Mouse (Mus musculus): ENCODE results near the gene Klhl7. TPM values are rescaled to one million over a fixed set of nuclear protein-coding genes. Genes with fewer than 3 reads are reported as not detected.

Klhl7 gene
- polyA plus RNA-seq (2015; fragmentation: Nextera tagmentation; extraction: Ambion mirVana): 43.6 and 45.3 TPM in 2 replicates

DNA sequence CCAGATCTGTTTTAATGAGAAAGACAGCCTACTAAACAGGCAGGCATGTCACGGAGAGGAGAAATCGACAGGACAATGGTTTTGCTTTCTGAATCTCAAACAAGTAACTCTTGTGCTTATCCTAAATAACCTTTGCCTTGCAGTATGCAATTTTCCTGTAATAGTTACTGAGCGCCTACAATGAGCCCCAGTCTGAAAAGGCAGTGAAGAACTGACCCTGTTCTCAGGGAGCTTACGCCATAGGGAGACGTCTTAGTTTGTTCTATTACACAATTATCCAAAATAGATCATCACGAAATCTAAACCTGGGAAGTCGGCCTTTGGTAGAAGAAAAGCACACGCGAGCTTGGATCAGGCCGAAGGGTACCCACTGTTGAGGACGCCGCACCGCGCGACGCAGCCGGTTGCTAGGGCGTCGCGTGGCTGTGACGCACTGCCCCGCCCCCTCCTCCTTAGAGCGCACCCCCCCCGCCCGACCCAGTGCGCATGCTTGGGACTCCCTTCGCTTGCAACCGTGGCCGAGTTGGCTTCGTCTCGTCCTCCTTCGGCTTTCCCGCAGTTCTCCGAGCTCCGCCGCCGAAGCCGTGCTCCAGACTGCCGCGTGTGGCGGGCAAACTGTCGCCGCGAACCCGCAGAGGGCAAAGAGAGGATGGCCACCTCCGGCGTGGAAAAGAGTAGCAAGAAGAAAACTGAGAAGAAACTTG is at the start of gene Klhl7:
Gene Klhl7, plus strand, starts transcription at position 500 of the 704 bp plus-strand sequence.
- ATAC-seq (replicated peaks; ENCODE audit: low FRiP score): peak; percentile 95
- Histone ChIP-seq H3K27ac (peak within 1 kb of the TSS; percentile 87), H3K4me2 (peak within 1 kb of the TSS; percentile 82), H3K9me3 (replicated peaks) (no peaks in the 10 kb centered on the region), H3K4me1 (0 out of 2 replicates have a peak, but pooled peaks cover 4% of the 10 kb centered on the region), H3K9ac (peak within 1 kb of the TSS; percentile 77), H3K4me3 (replicated peaks) (peak within 1 kb of the TSS; percentile 84), H3K36me3 (no peaks in the 10 kb centered on the region), H3K27me3 (no peaks in the 10 kb centered on the region)
- WGBS: under 1% methylated on average over 46 of the region's 47 CpGs

DNA sequence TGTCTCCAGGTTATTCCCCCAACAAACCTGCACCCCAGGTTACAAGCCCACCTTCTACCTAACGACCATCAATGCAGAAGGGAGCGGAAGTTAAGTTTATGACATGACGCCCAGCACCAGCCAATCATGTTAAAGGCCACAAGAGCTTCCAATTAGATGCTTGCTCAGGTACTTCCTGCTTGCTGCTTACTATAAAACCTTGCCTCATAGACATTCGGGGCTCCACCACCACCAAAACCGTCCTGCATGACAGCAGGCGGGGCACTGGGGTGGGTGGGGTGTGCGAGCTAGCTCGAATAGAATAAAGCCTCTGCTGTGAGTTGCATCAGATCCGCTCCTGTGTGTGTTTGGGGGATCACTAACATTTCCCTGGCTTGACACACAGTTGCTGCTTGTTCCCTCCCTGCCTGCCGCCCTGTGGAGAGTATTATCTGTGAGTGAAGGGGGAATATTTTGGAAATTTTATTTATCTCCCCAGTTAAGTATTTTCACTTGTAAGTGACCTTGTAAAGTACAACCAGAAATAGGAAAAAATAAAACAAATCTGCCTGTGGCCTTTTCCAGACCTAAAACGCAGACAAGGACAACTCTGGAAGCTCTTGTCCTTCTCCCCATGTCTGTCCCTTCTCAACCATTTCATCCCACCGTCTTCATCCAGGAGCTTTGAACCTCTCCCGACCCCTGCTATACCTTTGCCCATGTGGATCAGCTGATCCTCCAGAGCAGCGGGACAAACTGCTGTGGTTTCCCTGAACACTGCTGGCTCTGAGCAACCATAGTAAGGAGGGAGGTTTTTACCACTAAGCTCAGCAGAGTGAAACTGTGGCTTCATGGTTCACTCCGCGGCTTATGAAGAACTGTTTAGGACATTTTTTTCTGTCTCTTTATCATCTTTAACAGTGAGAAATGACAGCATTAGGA is 48.4 kb upstream of the Klhl7 start:
- WGBS: 61% methylated on average over 16 of the region's 16 CpGs
- Histone ChIP-seq H3K27me3 (no peaks in the 10 kb centered on the region), H3K9me3 (replicated peaks) (0 out of 2 replicates have a peak, but pooled peaks cover 6% of the 10 kb centered on the region), H3K9ac (no peak overlapping the region), H3K4me3 (replicated peaks) (no peak overlapping the region), H3K4me1 (peaks cover 13% of the 10 kb centered on the region; the same call in 1 of the 2 replicates), H3K36me3 (no peaks in the 10 kb centered on the region), H3K27ac (no peak overlapping the region), H3K4me2 (no peak overlapping the region)
- no peak for ATAC-seq (replicated peaks; ENCODE audit: low FRiP score)

DNA sequence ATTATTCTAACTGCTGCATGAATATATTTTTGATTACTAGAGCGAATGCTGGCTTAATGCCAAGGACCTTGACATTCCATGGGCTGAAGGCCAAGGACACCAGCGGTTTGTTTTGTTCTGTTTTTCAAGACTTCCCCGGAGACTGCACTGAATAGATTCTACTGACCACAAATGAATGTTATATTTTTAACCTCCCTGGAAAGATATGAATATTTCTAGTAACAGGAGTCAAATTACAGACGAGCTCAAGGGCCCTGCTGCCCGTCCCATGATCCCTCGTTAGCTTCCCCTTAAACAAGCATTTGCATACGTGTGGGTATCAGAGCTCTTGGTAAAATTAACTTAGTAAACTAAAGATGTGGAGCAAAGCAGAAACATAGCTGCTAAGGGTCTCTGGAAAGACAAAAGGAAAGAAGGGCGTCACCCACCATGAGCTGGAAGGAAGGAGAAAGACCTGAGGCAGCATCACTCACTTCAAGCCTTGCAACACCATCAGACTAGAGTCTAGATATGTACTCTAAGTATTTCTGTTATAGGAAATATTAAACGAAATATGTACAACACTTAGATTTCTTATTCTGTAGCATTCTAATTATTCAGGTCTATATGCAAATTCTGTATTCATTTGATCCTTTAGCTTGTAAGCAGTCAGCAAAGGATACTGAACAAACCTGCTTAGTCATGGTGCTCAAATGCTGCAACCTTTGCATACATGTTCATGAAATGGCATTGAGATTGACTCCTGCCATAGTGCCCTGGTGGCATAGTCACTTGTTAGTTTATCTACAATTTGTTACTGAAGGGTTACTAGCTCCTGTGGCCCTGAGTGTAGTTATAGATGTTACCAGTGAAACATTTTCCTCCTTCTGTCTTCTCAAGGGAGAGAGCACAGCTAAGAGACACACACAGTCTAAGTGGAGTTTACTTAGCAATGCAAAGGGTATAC is 46.9 kb upstream of the Klhl7 start:
- Histone ChIP-seq H3K4me2 (no peak overlapping the region), H3K9me3 (replicated peaks) (0 out of 2 replicates have a peak, but pooled peaks cover 6% of the 10 kb centered on the region), H3K27me3 (no peaks in the 10 kb centered on the region), H3K27ac (peak overlapping the region; percentile 18; the same call in 1 of the 2 replicates), H3K36me3 (no peaks in the 10 kb centered on the region), H3K9ac (no peak overlapping the region), H3K4me3 (replicated peaks) (no peak overlapping the region), H3K4me1 (peaks cover 13% of the 10 kb centered on the region; the same call in 1 of the 2 replicates)
- ATAC-seq (replicated peaks; ENCODE audit: low FRiP score): no peak
- WGBS: 50% methylated on average over 9 of the region's 9 CpGs

DNA sequence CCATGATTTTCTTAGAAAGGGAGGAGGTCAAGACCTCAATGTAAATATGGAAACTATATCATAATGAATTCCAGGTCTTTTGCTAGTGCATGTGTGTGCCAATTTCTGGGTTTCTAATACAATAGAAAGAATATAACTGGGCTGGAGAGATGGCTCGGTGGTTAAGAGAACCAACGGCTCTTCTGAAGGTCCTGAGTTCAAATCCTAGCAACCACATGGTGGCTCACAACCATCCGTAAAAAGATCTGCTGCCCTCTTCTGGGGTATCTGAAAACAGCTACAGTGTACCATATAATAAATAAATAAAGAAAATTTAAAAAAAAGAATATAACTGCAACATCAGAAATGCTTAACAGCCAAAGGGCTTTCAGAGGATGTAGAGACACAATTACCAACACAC is 46.0 kb upstream of the Klhl7 start:
- H3K9ac ChIP-seq: no peak overlapping the region
- WGBS: 92% methylated on average over 3 of the region's 3 CpGs
- H3K4me3 ChIP-seq (replicated peaks): no peak overlapping the region
- H3K27ac ChIP-seq: no peak overlapping the region
- H3K4me1 ChIP-seq: peaks cover 13% of the 10 kb centered on the region; the same call in 1 of the 2 replicates
- H3K36me3 ChIP-seq: no peaks in the 10 kb centered on the region
- H3K27me3 ChIP-seq: no peaks in the 10 kb centered on the region
- ATAC-seq (replicated peaks; ENCODE audit: low FRiP score): no peak
- H3K9me3 ChIP-seq (replicated peaks): 0 out of 2 replicates have a peak, but pooled peaks cover 6% of the 10 kb centered on the region
- no peak overlapping the region for H3K4me2 ChIP-seq

DNA sequence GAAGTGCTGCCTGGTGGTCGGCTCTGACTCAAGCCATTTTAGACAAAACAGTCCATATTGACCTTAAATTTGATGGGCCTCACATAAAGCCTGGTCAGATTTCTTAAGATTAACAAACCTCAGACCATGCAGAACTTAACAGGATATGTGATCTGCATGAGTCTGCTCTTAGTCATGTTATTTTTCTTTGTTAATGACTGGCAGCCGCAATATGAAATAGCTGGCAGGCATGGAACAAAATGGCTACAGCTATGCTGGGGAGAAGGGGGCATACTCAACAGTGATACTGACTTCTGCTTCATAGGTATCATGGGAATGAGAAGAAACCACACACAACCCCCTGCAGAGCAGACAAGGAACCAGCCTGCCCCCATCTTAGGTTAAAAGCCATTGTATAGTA is 43.5 kb upstream of the Klhl7 start:
- no peak overlapping the region for H3K4me3 ChIP-seq (replicated peaks)
- no peak overlapping the region for H3K27ac ChIP-seq
- H3K9ac ChIP-seq: no peak overlapping the region
- 86% methylated on average over 2 of the region's 2 CpGs for WGBS
- no peaks in the 10 kb centered on the region for H3K36me3 ChIP-seq
- no peaks in the 10 kb centered on the region for H3K27me3 ChIP-seq
- H3K4me2 ChIP-seq: no peak overlapping the region
- no peak for ATAC-seq (replicated peaks; ENCODE audit: low FRiP score)
- peaks cover 11% of the 10 kb centered on the region; the same call in 1 of the 2 replicates for H3K4me1 ChIP-seq
- H3K9me3 ChIP-seq (replicated peaks): 0 out of 2 replicates have a peak, but pooled peaks cover 6% of the 10 kb centered on the region

DNA sequence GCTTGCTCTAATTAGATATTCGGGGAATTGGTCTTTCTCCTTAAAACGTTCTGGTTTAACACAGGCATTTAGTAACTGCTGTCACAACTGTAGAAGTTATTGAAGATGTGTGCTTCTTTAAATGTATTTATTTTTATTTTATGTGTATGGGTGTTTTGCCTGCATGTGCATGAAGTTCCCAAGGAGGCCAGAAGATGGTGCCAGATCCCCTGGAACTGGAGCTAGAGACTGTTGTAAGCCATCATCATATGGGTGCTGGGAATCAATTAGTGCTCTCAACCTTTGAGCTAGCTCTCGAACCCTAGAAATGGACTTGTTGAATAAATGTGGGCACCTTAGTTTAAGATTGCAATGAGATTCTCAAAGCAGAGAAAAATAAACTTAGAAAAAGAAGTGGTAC is 42.8 kb upstream of the Klhl7 start:
- Histone ChIP-seq H3K27ac (no peak overlapping the region), H3K4me3 (replicated peaks) (no peak overlapping the region), H3K9ac (no peak overlapping the region), H3K27me3 (no peaks in the 10 kb centered on the region), H3K36me3 (no peaks in the 10 kb centered on the region), H3K4me2 (no peak overlapping the region), H3K9me3 (replicated peaks) (0 out of 2 replicates have a peak, but pooled peaks cover 6% of the 10 kb centered on the region), H3K4me1 (peaks cover 9% of the 10 kb centered on the region; the same call in 1 of the 2 replicates)
- 77% methylated on average over 3 of the region's 3 CpGs for whole genome bisulfite sequencing
- no peak for ATAC-seq (replicated peaks; ENCODE audit: low FRiP score)

DNA sequence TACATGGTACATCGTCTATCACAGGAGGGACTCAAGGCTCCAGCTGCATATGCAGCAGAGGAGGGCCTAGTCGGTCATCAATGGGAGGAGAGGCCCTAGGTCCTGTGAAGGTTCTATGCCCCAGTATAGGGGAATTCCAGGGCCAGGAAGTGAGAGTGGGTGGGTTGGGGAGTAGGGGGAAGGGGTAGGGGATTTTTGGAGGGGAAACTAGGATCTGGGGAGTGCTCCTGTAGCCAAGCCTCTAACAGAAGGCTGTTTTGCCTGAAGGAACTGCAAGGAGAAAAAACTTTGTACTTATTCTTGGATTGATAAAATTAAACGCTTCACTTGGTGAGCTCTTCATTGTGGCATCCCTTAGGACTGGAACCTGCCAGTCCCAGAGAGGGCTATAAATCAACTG is 39.5 kb upstream of the Klhl7 start:
- no peaks in the 10 kb centered on the region for H3K27me3 ChIP-seq
- no peak overlapping the region for H3K9ac ChIP-seq
- no peaks in the 10 kb centered on the region for H3K36me3 ChIP-seq
- no peak overlapping the region for H3K27ac ChIP-seq
- no peak overlapping the region for H3K4me3 ChIP-seq (replicated peaks)
- H3K4me1 ChIP-seq: no peaks in the 10 kb centered on the region
- 47% methylated on average over 3 of the region's 3 CpGs for WGBS
- H3K9me3 ChIP-seq (replicated peaks): no peaks in the 10 kb centered on the region
- no peak for ATAC-seq (replicated peaks; ENCODE audit: low FRiP score)
- no peak overlapping the region for H3K4me2 ChIP-seq

DNA sequence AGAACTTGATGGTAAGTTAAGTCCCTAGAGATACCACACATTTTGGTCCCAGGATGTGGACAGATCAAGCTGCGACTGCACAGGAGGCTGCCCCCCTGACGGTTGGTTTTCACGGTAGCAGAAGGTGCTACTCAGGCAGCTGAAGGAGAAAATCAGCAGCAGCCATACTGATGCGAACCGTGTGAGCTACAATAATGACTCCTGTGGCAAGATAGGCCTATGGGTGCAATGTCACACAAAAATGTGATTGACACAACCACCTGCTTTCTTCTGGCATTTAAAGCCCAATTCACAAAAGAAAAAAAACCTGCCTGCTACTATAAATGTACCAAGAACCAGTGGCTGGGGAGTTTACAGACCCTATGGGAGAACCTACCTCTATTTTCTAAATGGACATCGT is 37.4 kb upstream of the Klhl7 start:
- Histone ChIP-seq H3K27me3 (no peaks in the 10 kb centered on the region), H3K4me2 (no peak overlapping the region), H3K36me3 (no peaks in the 10 kb centered on the region), H3K4me3 (replicated peaks) (no peak overlapping the region), H3K9ac (no peak overlapping the region), H3K27ac (no peak overlapping the region), H3K4me1 (no peaks in the 10 kb centered on the region), H3K9me3 (replicated peaks) (no peaks in the 10 kb centered on the region)
- 84% methylated on average over 6 of the region's 6 CpGs for WGBS
- ATAC-seq (replicated peaks; ENCODE audit: low FRiP score): no peak

DNA sequence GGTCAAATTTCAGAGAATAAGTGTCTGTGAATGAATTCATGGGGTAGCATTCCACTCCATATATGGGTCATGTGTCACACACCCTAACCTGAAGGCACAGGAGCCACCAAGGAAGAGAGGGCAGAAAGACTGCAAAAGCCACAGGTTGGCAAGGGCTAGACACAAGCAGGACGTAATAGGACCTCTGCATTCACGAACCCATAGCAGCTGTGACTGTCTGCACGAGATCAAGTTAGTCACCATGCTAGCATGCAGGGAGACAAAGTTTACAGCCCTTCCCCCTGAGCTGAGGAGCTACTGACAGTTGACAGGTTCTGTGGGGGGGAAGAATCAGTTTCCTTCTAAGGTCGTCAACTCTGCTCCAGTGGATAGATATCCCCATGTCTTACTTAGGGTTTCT is 36.9 kb upstream of the Klhl7 start:
- no peak overlapping the region for H3K4me3 ChIP-seq (replicated peaks)
- ATAC-seq (replicated peaks; ENCODE audit: low FRiP score): no peak
- 63% methylated on average over 4 of the region's 4 CpGs for WGBS
- no peaks in the 10 kb centered on the region for H3K4me1 ChIP-seq
- no peak overlapping the region for H3K4me2 ChIP-seq
- H3K9ac ChIP-seq: no peak overlapping the region
- H3K36me3 ChIP-seq: no peaks in the 10 kb centered on the region
- H3K27me3 ChIP-seq: no peaks in the 10 kb centered on the region
- no peak overlapping the region for H3K27ac ChIP-seq
- no peaks in the 10 kb centered on the region for H3K9me3 ChIP-seq (replicated peaks)

DNA sequence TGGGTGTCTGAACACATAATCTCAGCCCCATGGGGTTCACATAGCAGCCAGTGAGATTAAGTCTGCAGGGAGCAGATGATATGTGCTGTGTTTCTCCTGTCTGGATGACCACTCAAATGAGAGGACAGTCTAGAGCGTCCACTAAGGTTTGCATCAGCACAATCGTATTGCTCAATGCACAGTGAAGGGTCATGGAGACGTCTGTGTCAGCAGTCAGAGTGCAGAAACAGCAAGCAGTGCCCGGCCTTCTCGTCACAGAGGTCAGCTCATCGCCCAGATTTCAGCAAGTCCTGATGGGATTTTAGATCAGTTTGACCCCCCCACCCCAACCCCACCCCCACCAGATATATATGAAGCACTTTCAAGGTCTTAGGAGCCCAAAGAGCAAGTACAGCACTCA is 31.4 kb upstream of the Klhl7 start:
- ATAC-seq (replicated peaks; ENCODE audit: low FRiP score): no peak
- Histone ChIP-seq H3K27ac (no peak overlapping the region), H3K9me3 (replicated peaks) (no peaks in the 10 kb centered on the region), H3K27me3 (no peaks in the 10 kb centered on the region), H3K4me1 (no peaks in the 10 kb centered on the region), H3K9ac (no peak overlapping the region), H3K36me3 (no peaks in the 10 kb centered on the region), H3K4me3 (replicated peaks) (no peak overlapping the region), H3K4me2 (no peak overlapping the region)
- WGBS: 82% methylated on average over 6 of the region's 6 CpGs

DNA sequence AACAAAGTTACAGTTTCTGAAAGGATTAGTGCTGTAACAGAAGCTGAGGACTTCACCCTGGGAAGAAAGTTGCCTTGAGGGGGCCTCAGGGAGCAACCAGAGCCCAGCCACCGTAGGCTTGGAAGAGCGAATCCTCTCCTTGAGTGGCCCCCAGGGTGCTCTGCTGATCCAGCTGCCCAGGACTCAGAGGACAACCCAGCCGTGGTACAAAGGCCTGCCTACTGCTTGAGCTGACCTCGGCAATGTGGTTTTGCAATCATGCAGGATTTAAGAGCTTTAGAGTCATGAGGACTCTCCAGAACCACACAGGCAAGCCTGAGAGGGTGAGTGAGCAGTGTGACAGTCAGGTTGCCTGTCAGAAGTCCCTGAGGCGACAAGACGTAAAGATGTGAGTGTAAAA is 28.4 kb upstream of the Klhl7 start:
- WGBS: 68% methylated on average over 6 of the region's 6 CpGs
- Histone ChIP-seq H3K27ac (no peak overlapping the region), H3K9ac (no peak overlapping the region)

More for the DNA sequence above, 28.4 kb upstream of the Klhl7 start:
- Histone ChIP-seq H3K4me2 (no peak overlapping the region), H3K4me3 (replicated peaks) (no peak overlapping the region), H3K27me3 (no peaks in the 10 kb centered on the region), H3K4me1 (0 out of 2 replicates have a peak, but pooled peaks cover 2% of the 10 kb centered on the region), H3K9me3 (replicated peaks) (no peaks in the 10 kb centered on the region), H3K36me3 (no peaks in the 10 kb centered on the region)
- no peak for ATAC-seq (replicated peaks; ENCODE audit: low FRiP score)
